Mouse (Mus musculus): Measurements from ENCODE around the gene Mpg.

GRCm38 (mm10) chr11:32256146-32256545 lies 29.8 kb downstream of the Mpg start:
- TF ChIP-seq CTCF (IDR thresholded peaks at IDR 0.05; ENCODE audit: borderline replicate concordance, insufficient read depth, low read length) (no peak), POLR2A (IDR thresholded peaks at IDR 0.05; ENCODE audit: low read depth, low read length) (no peak)

Measured in embryonic fibroblast, embryonic 13.5 days (primary cell).